Mouse (Mus musculus) adrenal gland, postnatal 25 days (tissue): ENCODE data around the gene Gm21985. TPM values are rescaled to one million over a fixed set of nuclear protein-coding genes. Genes with fewer than 3 reads are reported as not detected.
"Not testable (repeated sequence)": the region's sequence is repeated elsewhere in the genome, so short reads cannot be mapped to it uniquely, and the experiment has no call there.

Source experiments
- DNase-seq: peaks from one replicate; pipeline ENCODE4 v3.0.0; 2021; ENCODE audit warnings: mixed read lengths
- total RNA-seq: library from RNA; stranded (reverse); gene quantifications from 2 replicates; pipeline ENCODE4 v1.2.3, GENCODE M21; 2021

Gene Gm21985
- total RNA-seq, 1 experiment from 2014 or later = not detected

DNA sequence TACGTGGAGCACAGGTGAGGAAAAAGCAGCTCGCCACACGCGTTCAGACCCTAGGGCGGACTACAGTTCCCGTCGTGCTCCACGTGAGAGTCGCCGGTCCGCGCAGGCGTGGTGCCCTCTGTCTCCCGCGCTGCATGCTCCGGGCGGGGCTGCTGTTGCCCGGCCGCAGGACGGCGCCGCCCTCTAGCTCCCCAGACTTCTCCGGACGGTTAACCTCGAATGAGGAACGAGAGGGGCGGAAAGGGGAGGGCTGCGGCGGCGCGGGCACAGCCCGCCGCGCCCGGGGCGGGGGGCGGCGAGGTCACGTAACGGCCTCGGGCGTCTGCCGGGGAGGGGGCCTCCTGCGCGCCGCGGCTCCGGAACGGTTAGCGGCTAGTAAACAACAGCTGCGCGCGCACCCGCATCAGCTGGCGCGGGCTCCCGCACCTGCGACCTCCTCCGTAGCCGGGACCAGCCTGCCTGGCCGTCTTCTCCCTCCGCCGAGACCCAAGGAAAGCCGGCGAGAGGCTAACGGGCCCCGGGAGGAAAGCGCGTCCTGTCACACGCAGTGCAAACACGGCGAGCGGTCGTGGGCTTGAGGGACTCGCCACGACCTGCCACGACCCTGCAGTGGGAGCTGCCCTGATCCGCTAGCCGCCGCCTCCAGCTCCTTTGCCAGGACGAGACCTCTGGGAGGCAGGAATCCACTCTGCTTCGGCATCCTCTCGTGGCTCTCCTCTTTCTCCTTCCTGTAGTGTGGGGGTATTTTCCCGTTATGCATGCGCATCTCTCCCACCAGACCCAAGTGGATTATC is 469 bp upstream of the Gm21985 start, which contains the start of gene Slc12a6:
TSS of gene Slc12a6 (plus strand) at position 378 of the 794 bp plus-strand sequence.
- DNase-seq = peak; percentile 96

- no peak for DNase-seq
Observed at GRCm38 (mm10) chr2:112266780-112267179, 666 bp downstream of the Gm21985 start.

DNA sequence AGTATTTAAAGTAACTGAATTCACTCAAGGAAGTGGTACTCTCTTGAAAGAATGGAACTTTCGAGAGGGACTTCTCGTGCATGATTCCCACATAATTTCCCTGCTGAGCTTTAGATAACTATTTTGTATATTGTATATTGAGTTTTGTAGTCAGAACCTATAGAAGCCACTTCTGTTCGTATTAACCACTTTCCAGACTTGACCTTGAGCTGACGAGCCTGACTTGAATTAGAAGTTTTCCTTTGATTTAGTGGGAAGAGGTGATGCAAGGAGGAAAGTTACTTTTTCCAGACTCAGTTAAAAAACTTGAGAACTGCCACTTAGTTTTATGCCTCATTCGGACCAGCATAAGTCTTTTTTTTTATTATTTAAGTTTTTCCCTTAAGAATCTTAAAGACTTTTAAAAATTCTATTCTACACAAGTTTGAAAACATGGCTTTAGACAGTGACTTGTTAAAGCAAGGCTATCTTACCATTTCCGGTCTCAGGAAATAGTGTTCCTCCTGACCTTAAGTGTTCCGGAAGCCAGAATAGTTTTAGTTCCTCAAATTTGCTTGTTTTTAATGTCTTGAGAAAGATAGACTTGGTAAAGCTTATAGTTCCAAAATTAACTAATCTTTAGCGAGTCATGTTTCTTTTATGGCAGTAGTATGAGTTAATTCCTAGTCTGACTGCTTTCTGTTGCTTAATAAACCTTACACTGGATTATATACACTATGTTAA is 1.6 kb downstream of the Gm21985 start:
- no peak for DNase-seq

- no peak for DNase-seq
Observed at GRCm38 (mm10) chr2:112270011-112270410, 3.9 kb downstream of the Gm21985 start.

DNA sequence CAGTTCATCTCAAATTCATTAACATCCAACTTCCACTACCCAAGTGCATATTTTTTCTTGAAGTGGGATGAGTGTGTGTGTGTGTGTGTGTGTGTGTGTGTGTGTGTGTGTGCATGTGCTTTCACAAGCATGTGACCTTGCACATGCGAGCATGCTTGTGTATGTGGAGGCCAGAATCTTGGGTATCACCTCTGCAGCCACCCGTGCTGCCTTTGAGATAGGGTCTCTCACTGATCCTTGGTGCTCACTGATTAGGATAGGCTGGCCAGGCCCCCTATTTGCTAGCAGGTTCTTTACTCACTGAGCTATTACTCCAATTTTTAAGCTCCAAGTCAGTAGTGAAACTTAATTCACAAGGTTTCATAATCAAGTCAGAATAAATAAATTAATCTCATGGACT is 6.8 kb downstream of the Gm21985 start:
- DNase-seq = no peak

- DNase-seq = no peak
Observed at GRCm38 (mm10) chr2:112273474-112273873, 7.4 kb downstream of the Gm21985 start.

DNA sequence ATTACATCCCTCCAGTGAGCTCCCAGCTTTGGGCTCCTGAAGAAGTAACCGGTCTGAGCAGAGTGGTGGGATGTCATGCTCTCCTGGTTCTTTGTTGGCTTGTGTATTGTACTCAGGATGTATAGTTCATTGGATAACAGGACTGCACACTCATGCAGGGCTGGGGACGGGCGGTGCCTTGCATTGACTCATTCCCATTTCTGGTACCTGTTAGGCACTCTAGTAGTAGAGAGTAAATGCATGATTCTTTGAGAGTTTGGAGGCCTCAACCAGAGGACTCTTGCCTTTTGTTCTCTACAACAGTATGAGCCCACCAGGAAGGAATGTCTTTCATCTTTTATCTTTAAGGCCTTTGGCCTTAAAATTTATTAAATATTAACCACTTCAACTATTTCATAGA is 10.8 kb downstream of the Gm21985 start:
- no peak for DNase-seq

DNA sequence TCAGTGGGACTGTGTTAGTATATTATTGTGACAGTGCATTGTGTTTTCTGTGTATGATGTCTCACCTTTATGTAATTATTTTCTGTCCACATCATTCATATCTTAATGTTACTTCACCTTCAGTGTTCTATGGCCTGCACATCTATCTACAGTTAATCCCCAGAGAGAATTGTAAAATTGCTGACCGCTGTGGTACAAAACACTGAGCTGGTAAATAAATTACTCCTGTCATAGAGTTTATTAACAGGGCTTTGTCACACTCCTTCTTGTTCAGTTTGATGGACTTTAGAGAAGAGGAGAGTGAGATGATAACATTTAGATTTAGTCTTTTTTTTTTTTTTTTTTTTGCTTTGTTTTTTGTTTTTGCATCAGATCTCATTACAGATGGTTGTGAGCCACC is 16.7 kb downstream of the Gm21985 start:
- no peak for DNase-seq

GRCm38 (mm10) chr2:112284363-112285030 is 18.4 kb downstream of the Gm21985 start:
- DNase-seq = peak; percentile 49

DNA sequence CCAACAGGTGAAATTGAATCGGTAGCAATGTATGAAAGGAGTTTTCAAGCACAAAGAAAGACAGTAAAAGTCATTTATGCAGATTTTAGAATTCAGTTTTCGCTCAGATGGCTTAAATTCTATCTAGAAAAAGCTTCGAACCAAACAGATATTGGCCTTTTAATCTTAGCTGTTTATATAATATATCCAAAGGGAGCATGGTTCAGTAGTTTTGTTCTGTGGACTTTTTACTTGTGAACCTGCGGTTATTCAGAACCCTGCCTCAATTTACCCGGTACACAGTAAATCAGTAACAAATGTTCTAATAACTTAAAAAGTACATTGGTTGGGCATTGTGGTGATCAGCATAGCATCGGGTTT is 18.9 kb downstream of the Gm21985 start:
- DNase-seq = no peak

- DNase-seq = not testable (repeated sequence)
Observed at GRCm38 (mm10) chr2:112286062-112286461, 19.9 kb downstream of the Gm21985 start.

DNA sequence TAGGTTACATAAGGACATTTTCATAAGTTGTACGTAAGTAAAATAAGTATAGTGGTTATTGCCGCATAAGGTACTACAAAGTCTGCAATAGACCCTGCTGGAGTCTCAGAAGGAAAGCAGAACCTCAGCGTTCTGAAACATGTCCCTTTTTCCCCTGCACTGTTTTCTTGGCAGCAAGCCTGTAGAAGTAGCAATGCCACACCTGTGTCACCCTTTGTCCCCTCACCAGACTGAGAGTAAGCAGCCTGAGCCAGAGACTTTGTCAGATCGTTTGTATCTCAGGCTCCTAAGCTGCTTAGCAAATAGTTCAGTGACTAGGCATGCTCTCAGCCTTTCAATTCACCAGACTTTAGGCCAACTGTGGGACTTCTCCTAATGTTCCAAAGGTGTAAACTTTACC is 20.9 kb downstream of the Gm21985 start:
- DNase-seq = no peak

DNA sequence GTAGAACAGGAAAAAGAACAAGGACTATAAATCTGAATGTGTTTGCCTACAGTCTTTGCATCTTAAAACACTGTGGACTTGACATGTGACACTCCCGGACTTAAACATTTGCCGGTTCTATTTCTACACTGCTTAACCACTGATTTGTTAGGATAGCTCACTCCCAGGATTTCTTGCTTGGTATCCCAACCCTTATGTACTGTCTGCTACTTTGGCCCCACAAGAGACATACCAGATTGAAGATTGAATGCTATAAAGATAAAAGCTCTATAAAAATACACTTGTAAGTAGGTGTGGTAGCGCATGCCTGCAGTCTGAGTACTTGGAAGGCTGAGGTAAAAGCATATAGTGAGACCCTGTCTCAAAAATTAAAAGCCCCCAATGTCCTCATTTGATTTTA is 23.4 kb downstream of the Gm21985 start:
- DNase-seq = no peak

DNA sequence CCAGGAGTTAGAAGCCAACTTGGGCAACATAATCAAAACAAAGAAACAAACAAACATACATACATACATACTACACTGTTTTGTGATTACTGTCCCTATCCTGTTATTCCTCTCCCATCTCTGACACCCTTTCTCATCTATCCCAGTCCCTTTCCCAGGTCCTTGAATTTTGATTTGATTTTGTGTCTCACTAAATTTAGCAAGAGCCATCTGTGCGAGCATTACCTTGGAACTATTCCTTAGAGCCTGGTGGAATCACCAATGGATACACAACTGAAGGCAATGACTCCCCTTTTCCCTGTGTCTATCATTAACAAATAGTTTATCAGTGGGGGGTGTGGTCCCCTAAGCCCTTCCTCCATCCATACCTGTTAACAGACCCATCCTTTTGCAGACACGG is 26.7 kb downstream of the Gm21985 start:
- no peak for DNase-seq

GRCm38 (mm10) chr2:112296211-112296610 is 30.1 kb downstream of the Gm21985 start:
- no peak for DNase-seq

- no peak for DNase-seq
Observed at GRCm38 (mm10) chr2:112298221-112298620, 32.1 kb downstream of the Gm21985 start.

- DNase-seq = no peak
Observed at GRCm38 (mm10) chr2:112308671-112309070, 42.6 kb downstream of the Gm21985 start.

- no peak for DNase-seq
Observed at GRCm38 (mm10) chr2:112309161-112309600, 43.1 kb downstream of the Gm21985 start.

- DNase-seq = no peak
Observed at GRCm38 (mm10) chr2:112315638-112316037, 49.5 kb downstream of the Gm21985 start.

DNA sequence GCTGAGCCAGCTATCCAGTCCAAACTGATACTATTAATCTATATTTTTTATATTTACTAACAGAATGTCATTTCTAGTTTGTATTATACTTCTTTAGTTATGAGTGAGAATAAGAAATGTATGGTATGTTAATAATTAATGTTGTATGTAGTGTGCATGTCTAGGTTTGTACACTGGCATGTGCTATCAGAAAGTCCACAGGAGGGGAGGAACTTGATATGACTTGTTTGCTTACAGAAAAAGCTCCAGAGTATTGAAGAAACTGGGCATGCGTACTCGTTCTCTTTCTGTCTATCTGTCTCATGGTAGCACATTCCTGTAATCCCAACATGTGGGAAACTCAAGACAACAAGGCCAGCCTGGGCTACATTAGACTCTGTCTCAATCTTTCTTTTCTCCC is 52.1 kb downstream of the Gm21985 start:
- DNase-seq = no peak

DNA sequence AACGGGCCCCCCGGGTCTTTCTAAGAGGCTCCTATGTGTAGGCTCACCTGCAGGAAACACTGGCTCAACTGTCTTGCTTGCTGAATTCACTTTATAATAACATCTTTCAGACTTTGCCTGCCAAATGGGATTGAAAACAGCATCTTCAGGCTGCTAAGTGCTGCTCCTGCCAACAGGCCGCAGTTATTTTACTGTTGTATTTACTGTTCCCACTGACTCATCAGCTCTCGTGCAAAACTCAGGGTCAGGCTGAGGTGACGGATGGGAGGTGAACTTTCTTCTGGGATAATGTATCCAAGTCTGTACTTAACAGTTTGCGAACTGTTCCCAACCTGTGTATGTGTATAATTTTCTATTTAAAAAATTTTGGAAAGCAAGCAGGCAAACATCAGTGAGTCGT is 52.8 kb downstream of the Gm21985 start:
- DNase-seq = peak; percentile 39

GRCm38 (mm10) chr2:112328069-112328777 is 62.1 kb downstream of the Gm21985 start:
- DNase-seq = no peak
